Mouse (Mus musculus) liver, postnatal 0 days (tissue): Measurements from ENCODE around the gene C1qtnf6. TPM values are rescaled to one million over a fixed set of nuclear protein-coding genes. Genes with fewer than 3 reads are reported as not detected.

Source experiments
- ATAC-seq: fragments of 200-750 bp; cut with Nextera tagmentation; 2 replicates; pipeline ENCODE4 v1.8.0; 2017; ENCODE audit warnings: mild to moderate bottlenecking, moderate library complexity
- DNase-seq: peaks from one replicate; pipeline ENCODE4 v3.0.0-alpha.2; 2016
- H3K27ac ChIP-seq: fragments of 300-500 bp; sonication (generic); 2 replicates; pipeline ENCODE4 v1.5.1; 2014; ENCODE audit warnings: antibody characterized with exemption, moderate library complexity, mild to moderate bottlenecking, low read depth
- H3K27me3 ChIP-seq: fragments of 300-500 bp; sonication (generic); 2 replicates; pipeline ENCODE4 v1.6.1; 2014; ENCODE audit warnings: low read length, control low read depth, mixed read lengths; ENCODE audit not compliant: insufficient read depth
- H3K36me3 ChIP-seq: fragments of 300-500 bp; sonication (generic); replicated peaks from 2 replicates; pipeline ENCODE4 v1.6.1; 2014; ENCODE audit warnings: mild to moderate bottlenecking, control low read depth, low read length, moderate library complexity, mixed read lengths; ENCODE audit not compliant: insufficient read depth
- H3K4me1 ChIP-seq: fragments of 300-500 bp; sonication (generic); 2 replicates; pipeline ENCODE4 v1.6.1; 2014; ENCODE audit warnings: antibody characterized with exemption, mild to moderate bottlenecking, control low read depth; ENCODE audit not compliant: insufficient read depth
- H3K4me2 ChIP-seq: fragments of 300-500 bp; sonication (generic); 2 replicates; pipeline ENCODE4 v1.6.1; 2014; ENCODE audit warnings: low read depth, mild to moderate bottlenecking, low read length, moderate library complexity, mixed read lengths
- H3K4me3 ChIP-seq: fragments of 300-500 bp; sonication (generic); 2 replicates; pipeline ENCODE4 v1.5.1; 2014; ENCODE audit warnings: low read depth, low read length
- H3K9ac ChIP-seq: fragments of 300-500 bp; sonication (generic); replicated peaks from 2 replicates; pipeline ENCODE4 v1.6.1; 2014; ENCODE audit warnings: mild to moderate bottlenecking, moderate library complexity
- H3K9me3 ChIP-seq: fragments of 300-500 bp; sonication (generic); 2 replicates; pipeline ENCODE4 v1.6.1; 2016; ENCODE audit warnings: mild to moderate bottlenecking, control low read depth, low read length, mixed read lengths
- CTCF ChIP-seq: sonication (generic); IDR thresholded peaks from 2 replicates; pipeline ENCODE4 v1.5.1; 2016; ENCODE audit warnings: antibody characterized with exemption, low read depth
- EP300 ChIP-seq: IDR thresholded peaks from 2 replicates; pipeline ENCODE4 v1.6.1; 2016; ENCODE audit warnings: antibody characterized with exemption, low read depth, mild to moderate bottlenecking
- WGBS: fragments of 180-500 bp; shearing (Covaris S2); extraction: QIAGEN DNeasy Blood & Tissue Kit; methylation state at CpG from one replicate; pipeline ENCODE4 v1.1.7; 2014; ENCODE audit not compliant: insufficient replicate concordance; 5-methylcytosine and 5-hydroxymethylcytosine counted together
- polyA plus RNA-seq: library from polyadenylated mRNA; unstranded; fragments of >200 nt; fragmentation: Nextera tagmentation; extraction: Ambion mirVana; gene quantifications from 2 replicates; pipeline ENCODE4 v1.2.1, GENCODE M21; 2015

C1qtnf6 gene
- polyA plus RNA-seq, 1 experiment from 2014 or later: 4.3 TPM

DNA sequence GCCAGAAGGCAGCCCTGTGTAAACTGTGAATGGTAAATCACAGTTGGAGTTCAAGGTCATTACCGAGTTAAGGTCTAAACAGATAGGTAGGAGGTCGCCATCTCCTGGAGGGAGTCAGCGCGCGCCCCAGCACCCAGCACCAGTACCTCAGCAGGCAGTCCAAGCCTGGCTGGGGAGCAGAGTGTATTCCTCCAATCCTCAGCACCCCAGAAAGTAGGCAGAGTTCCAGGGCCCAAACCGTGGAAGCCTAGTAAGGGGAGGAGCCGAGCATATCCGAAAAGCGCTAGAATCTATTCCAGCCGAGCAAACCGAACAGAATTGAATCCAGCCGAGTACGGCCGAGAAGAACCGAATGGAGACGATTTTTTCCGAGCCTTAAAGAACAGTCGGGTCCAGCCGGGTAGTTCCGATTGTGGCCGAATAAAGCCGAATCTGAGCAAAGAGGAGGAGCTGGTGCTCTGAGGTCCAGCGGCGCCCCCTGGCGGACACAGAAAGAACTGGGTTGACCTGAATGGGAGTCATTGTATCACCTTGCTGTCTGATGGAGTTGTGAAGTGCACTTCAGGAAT, 769 bp upstream of the C1qtnf6 start:
- peak overlapping the region; percentile 16; the same call in 1 of the 2 replicates for H3K9ac ChIP-seq
- TF ChIP-seq CTCF (peak; percentile 97), EP300 (no peak; the same call in 1 of the 2 replicates)

DNA sequence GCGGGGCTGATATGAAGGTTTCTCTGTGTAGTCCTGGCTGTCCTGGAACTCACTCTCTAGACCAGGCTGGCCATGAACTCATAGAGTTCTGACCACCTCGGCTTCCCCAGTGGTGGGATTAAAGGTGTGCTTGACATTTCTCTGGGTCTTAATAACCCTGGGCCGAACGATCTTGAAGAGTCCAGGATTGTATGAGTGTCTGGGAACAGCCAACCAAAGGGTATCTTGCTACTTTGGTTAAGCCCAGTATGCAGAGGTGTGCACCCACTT, 170 bp upstream of the C1qtnf6 start:
- TF ChIP-seq EP300: no peak
- no peak for TF ChIP-seq CTCF

More for the DNA sequence above, 769 bp upstream of the C1qtnf6 start:
- Histone ChIP-seq H3K4me2 (peak overlapping the region; percentile 62), H3K4me1 (peaks cover 25% of the 10 kb centered on the region), H3K9me3 (no peaks in the 10 kb centered on the region), H3K4me3 (peak overlapping the region; percentile 21; the same call in 1 of the 2 replicates), H3K27me3 (no peaks in the 10 kb centered on the region), H3K27ac (peak overlapping the region; percentile 88), H3K36me3 (no peaks in the 10 kb centered on the region)
- ATAC-seq: peak; percentile 90
- under 1% methylated on average over 25 of the region's 25 CpGs for WGBS
- DNase-seq: peak; percentile 91

DNA sequence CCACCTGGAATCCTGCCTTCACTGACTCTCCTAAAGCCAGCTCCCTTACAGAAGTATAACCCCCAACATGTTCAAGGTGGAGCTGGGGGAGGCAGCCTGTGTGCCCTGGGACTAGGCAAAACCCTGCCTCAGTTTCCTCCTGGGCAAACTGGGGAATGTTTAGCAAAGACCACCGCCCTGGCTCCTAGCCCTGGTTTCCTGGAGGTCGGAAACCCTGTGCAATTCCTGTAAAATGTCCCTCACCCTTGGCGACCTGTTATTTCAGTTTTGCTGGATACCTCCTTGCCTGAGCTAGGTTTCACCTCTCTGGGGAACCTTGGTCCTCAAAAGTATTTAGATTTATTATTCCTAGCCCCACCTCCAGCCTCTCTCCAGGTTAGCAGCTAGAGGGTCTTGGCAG, 1.1 kb downstream of the C1qtnf6 start:
- H3K4me3 ChIP-seq: no peak overlapping the region
- peak overlapping the region; percentile 68; the same call in 1 of the 2 replicates for H3K4me2 ChIP-seq
- H3K36me3 ChIP-seq: no peaks in the 10 kb centered on the region
- no peak for ATAC-seq
- WGBS: 72% methylated on average over 3 of the region's 3 CpGs
- no peaks in the 10 kb centered on the region for H3K9me3 ChIP-seq
- no peak overlapping the region for H3K9ac ChIP-seq
- no peak for TF ChIP-seq CTCF
- TF ChIP-seq EP300: no peak
- 0 out of 2 replicates have a peak overlapping the region, but pooled peaks have one; percentile 88 for H3K27ac ChIP-seq
- peaks cover 23% of the 10 kb centered on the region for H3K4me1 ChIP-seq
- no peak for DNase-seq
- H3K27me3 ChIP-seq: no peaks in the 10 kb centered on the region

More for the DNA sequence above, 170 bp upstream of the C1qtnf6 start:
- no peaks in the 10 kb centered on the region for H3K9me3 ChIP-seq
- H3K27me3 ChIP-seq: no peaks in the 10 kb centered on the region
- peaks cover 25% of the 10 kb centered on the region for H3K4me1 ChIP-seq
- WGBS: 75% methylated on average over 4 of the region's 4 CpGs
- H3K4me3 ChIP-seq: no peak overlapping the region
- H3K36me3 ChIP-seq: no peaks in the 10 kb centered on the region
- no peak for DNase-seq
- peak overlapping the region; percentile 88 for H3K27ac ChIP-seq
- H3K9ac ChIP-seq: peak overlapping the region; percentile 16; the same call in 1 of the 2 replicates
- no peak for ATAC-seq
- H3K4me2 ChIP-seq: peak overlapping the region; percentile 62

GRCm38 (mm10) chr15:78529428-78529990, 1.7 kb downstream of the C1qtnf6 start:
- WGBS: 21% methylated on average over 15 of the region's 15 CpGs
- no peaks in the 10 kb centered on the region for H3K9me3 ChIP-seq
- TF ChIP-seq CTCF (no peak), EP300 (no peak)
- peak overlapping the region; percentile 35 for H3K4me3 ChIP-seq
- peaks cover 23% of the 10 kb centered on the region for H3K4me1 ChIP-seq
- DNase-seq: peak; percentile 54
- H3K4me2 ChIP-seq: peak overlapping the region; percentile 68
- no peaks in the 10 kb centered on the region for H3K27me3 ChIP-seq
- no peak for ATAC-seq
- H3K36me3 ChIP-seq: no peaks in the 10 kb centered on the region
- H3K9ac ChIP-seq: peak overlapping the region; percentile 51
- H3K27ac ChIP-seq: peak overlapping the region; percentile 49; the same call in 1 of the 2 replicates

- no peaks in the 10 kb centered on the region for H3K9me3 ChIP-seq
- H3K27me3 ChIP-seq: no peaks in the 10 kb centered on the region
- TF ChIP-seq CTCF (no peak), EP300 (no peak)
- H3K4me2 ChIP-seq: peak overlapping the region; percentile 68
- 25% methylated on average over 11 of the region's 11 CpGs for WGBS
- peaks cover 23% of the 10 kb centered on the region for H3K4me1 ChIP-seq
- H3K9ac ChIP-seq: peak overlapping the region; percentile 51
- peak overlapping the region; percentile 35 for H3K4me3 ChIP-seq
- H3K27ac ChIP-seq: peak overlapping the region; percentile 49; the same call in 1 of the 2 replicates
- no peak for ATAC-seq
- H3K36me3 ChIP-seq: no peaks in the 10 kb centered on the region
- no peak for DNase-seq
Observed at GRCm38 (mm10) chr15:78528726-78529411, 2.3 kb downstream of the C1qtnf6 start.

GRCm38 (mm10) chr15:78527973-78528372, 3.2 kb downstream of the C1qtnf6 start:
- H3K9ac ChIP-seq: no peak overlapping the region
- ATAC-seq (no peak), DNase-seq (no peak)
- H3K4me3 ChIP-seq: no peak overlapping the region
- H3K27ac ChIP-seq: no peak overlapping the region
- H3K27me3 ChIP-seq: no peaks in the 10 kb centered on the region
- H3K4me1 ChIP-seq: peaks cover 22% of the 10 kb centered on the region
- H3K9me3 ChIP-seq: no peaks in the 10 kb centered on the region
- H3K36me3 ChIP-seq: no peaks in the 10 kb centered on the region
- no peak for TF ChIP-seq CTCF
- TF ChIP-seq EP300: no peak
- WGBS: 46% methylated on average over 7 of the region's 7 CpGs
- H3K4me2 ChIP-seq: peak overlapping the region; percentile 68; the same call in 1 of the 2 replicates
